Mouse (Mus musculus) lung, postnatal 0 days (tissue): ENCODE results near the gene Mpped1.

Experiments used
- CTCF ChIP-seq: IDR thresholded peaks from 2 replicates; pipeline ENCODE4 v1.5.1; 2016; ENCODE audit warnings: antibody characterized with exemption, mild to moderate bottlenecking
- EP300 ChIP-seq: IDR thresholded peaks from 2 replicates; pipeline ENCODE4 v1.6.1; 2016; ENCODE audit warnings: antibody characterized with exemption, mild to moderate bottlenecking, control low read depth

DNA sequence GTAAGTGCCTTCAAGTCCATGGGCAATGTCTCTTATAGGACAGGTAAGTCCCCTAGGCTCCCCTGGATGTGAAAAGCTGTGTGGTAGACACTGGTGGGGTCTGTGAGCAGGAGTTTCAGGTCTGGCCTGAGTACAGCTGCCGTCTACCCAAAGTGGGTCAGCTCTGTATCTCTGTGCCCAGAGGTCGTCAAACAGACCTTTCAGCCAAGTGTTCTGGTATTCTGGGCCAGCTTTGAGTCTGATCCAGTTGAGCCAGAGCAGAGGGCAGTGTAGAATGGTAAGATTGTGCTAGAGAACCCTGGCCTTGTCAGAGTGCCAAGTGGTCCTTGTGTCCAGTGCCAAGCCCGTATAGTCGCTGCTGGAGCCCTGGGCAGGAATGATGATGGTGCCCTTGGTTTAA is 6.3 kb upstream of the Mpped1 start:
- TF ChIP-seq CTCF (no peak), EP300 (no peak)
